Mouse (Mus musculus): ENCODE data around the gene Ccdc184.
A peak's percentile ranks its signal among the peaks of the same experiment; 100 is the strongest.

Gene Ccdc184

GRCm38 (mm10) chr15:98166963-98167644 is at the start of gene Ccdc184:
Gene Ccdc184, plus strand, starts transcription at chr15:98167158.
- DNase-seq (ENCODE audit: low read depth) = no peak

GRCm38 (mm10) chr15:98119363-98119762 is 47.6 kb upstream of the Ccdc184 start:
- no peak for DNase-seq (ENCODE audit: low read depth)

- no peak for DNase-seq (ENCODE audit: low read depth)
These were observed 46.1 kb upstream of the Ccdc184 start for GRCm38 (mm10) chr15:98120831-98121230.

- no peak for DNase-seq (ENCODE audit: low read depth)
These were observed 36.0 kb upstream of the Ccdc184 start for GRCm38 (mm10) chr15:98131001-98131400.

GRCm38 (mm10) chr15:98131451-98131850 is 35.5 kb upstream of the Ccdc184 start:
- peak; percentile 42 for DNase-seq (ENCODE audit: low read depth)

- no peak for DNase-seq (ENCODE audit: low read depth)
These were observed 34.9 kb upstream of the Ccdc184 start for GRCm38 (mm10) chr15:98131942-98132655.

- no peak for DNase-seq (ENCODE audit: low read depth)
These were observed 33.5 kb upstream of the Ccdc184 start for GRCm38 (mm10) chr15:98133471-98133870.

GRCm38 (mm10) chr15:98134034-98134433 is 32.9 kb upstream of the Ccdc184 start:
- no peak for DNase-seq (ENCODE audit: low read depth)

GRCm38 (mm10) chr15:98134666-98135065 is 32.3 kb upstream of the Ccdc184 start:
- DNase-seq (ENCODE audit: low read depth) = no peak

- DNase-seq (ENCODE audit: low read depth) = no peak
These were observed 31.3 kb upstream of the Ccdc184 start for GRCm38 (mm10) chr15:98135671-98136070.

- DNase-seq (ENCODE audit: low read depth) = no peak
These were observed 30.1 kb upstream of the Ccdc184 start for GRCm38 (mm10) chr15:98136871-98137270.

GRCm38 (mm10) chr15:98139763-98140162 is 27.2 kb upstream of the Ccdc184 start:
- DNase-seq (ENCODE audit: low read depth) = no peak

- DNase-seq (ENCODE audit: low read depth) = no peak
These were observed 26.1 kb upstream of the Ccdc184 start for GRCm38 (mm10) chr15:98140809-98141208.

GRCm38 (mm10) chr15:98142515-98142914 is 24.4 kb upstream of the Ccdc184 start:
- no peak for DNase-seq (ENCODE audit: low read depth)

GRCm38 (mm10) chr15:98144861-98145507 is 22.0 kb upstream of the Ccdc184 start:
- DNase-seq (ENCODE audit: low read depth) = no peak

- DNase-seq (ENCODE audit: low read depth) = peak; percentile 79
These were observed 21.3 kb upstream of the Ccdc184 start for GRCm38 (mm10) chr15:98145559-98146181.

- DNase-seq (ENCODE audit: low read depth) = no peak
These were observed 18.6 kb upstream of the Ccdc184 start for GRCm38 (mm10) chr15:98148356-98148755.

- no peak for DNase-seq (ENCODE audit: low read depth)
These were observed 17.8 kb upstream of the Ccdc184 start for GRCm38 (mm10) chr15:98149166-98149602.

GRCm38 (mm10) chr15:98152916-98153315 is 14.0 kb upstream of the Ccdc184 start:
- no peak for DNase-seq (ENCODE audit: low read depth)

GRCm38 (mm10) chr15:98153625-98154024 is 13.3 kb upstream of the Ccdc184 start:
- DNase-seq (ENCODE audit: low read depth) = no peak

GRCm38 (mm10) chr15:98154146-98154545 is 12.8 kb upstream of the Ccdc184 start:
- DNase-seq (ENCODE audit: low read depth) = no peak

- DNase-seq (ENCODE audit: low read depth) = no peak
These were observed 12.3 kb upstream of the Ccdc184 start for GRCm38 (mm10) chr15:98154631-98155030.

GRCm38 (mm10) chr15:98155272-98155671 is 11.7 kb upstream of the Ccdc184 start:
- no peak for DNase-seq (ENCODE audit: low read depth)

Measured in fibroblast of lung, adult 2 months (primary cell).